Mouse (Mus musculus) heart, postnatal 0 days (tissue): Measurements from ENCODE around the gene Sp7. TPM values are rescaled to one million over a fixed set of nuclear protein-coding genes. Genes with fewer than 3 reads are reported as not detected.
A peak's percentile ranks its signal among the peaks of the same experiment; 100 is the strongest.

Experiments
- ATAC-seq: fragments of 200-750 bp; cut with Nextera tagmentation; 2 replicates; pipeline ENCODE4 v1.8.0; 2017; ENCODE audit warnings: low read depth, moderate number of reproducible peaks, moderate library complexity; ENCODE audit not compliant: insufficient read depth
- DNase-seq: peaks from one replicate; pipeline ENCODE4 v3.0.0-alpha.2; 2016; ENCODE audit warnings: low spot score
- H3K27ac ChIP-seq: fragments of 300-500 bp; sonication (generic); 2 replicates; pipeline ENCODE4 v1.5.1; 2014; ENCODE audit warnings: low read depth, mild to moderate bottlenecking
- H3K27me3 ChIP-seq: fragments of 300-500 bp; sonication (generic); 2 replicates; pipeline ENCODE4 v1.6.1; 2014; ENCODE audit warnings: low read length, mixed read lengths; ENCODE audit not compliant: control insufficient read depth, insufficient read depth
- H3K36me3 ChIP-seq: fragments of 300-500 bp; sonication (generic); replicated peaks from 2 replicates; pipeline ENCODE4 v1.6.1; 2014; ENCODE audit warnings: low read length, mixed read lengths; ENCODE audit not compliant: control insufficient read depth, insufficient read depth
- H3K4me1 ChIP-seq: fragments of 300-500 bp; sonication (generic); 2 replicates; pipeline ENCODE4 v1.6.1; 2014; ENCODE audit warnings: antibody characterized with exemption; ENCODE audit not compliant: control insufficient read depth, insufficient read depth
- H3K4me2 ChIP-seq: fragments of 300-500 bp; sonication (generic); 2 replicates; pipeline ENCODE4 v1.6.1; 2014; ENCODE audit warnings: low read depth, mild to moderate bottlenecking, low read length, moderate library complexity
- H3K4me3 ChIP-seq: fragments of 300-500 bp; sonication (generic); 2 replicates; pipeline ENCODE4 v1.5.1; 2014; ENCODE audit warnings: low read depth, low read length
- H3K9ac ChIP-seq: fragments of 300-500 bp; sonication (generic); replicated peaks from 2 replicates; pipeline ENCODE4 v1.6.1; 2014; ENCODE audit warnings: low read depth, low read length, mixed read lengths
- H3K9me3 ChIP-seq: fragments of 300-500 bp; sonication (generic); replicated peaks from 2 replicates; pipeline ENCODE4 v1.6.1; 2016; ENCODE audit warnings: low read length; ENCODE audit not compliant: control insufficient read depth
- CTCF ChIP-seq: IDR thresholded peaks from 2 replicates; pipeline ENCODE4 v1.5.1; 2016; ENCODE audit warnings: antibody characterized with exemption, control low read depth, low read depth
- EP300 ChIP-seq: IDR thresholded peaks from 2 replicates; pipeline ENCODE4 v1.6.1; 2016; ENCODE audit warnings: antibody characterized with exemption, low read depth
- WGBS: fragments of 180-500 bp; shearing (Covaris S2); extraction: QIAGEN DNeasy Blood & Tissue Kit; methylation state at CpG from one replicate; pipeline ENCODE4 v1.1.7; 2014; 5-methylcytosine and 5-hydroxymethylcytosine counted together
- polyA plus RNA-seq: library from polyadenylated mRNA; unstranded; fragments of >200 nt; fragmentation: Nextera tagmentation; extraction: Ambion mirVana; gene quantifications from 2 replicates; pipeline ENCODE4 v1.2.1, GENCODE M21; 2015
- total RNA-seq: library from RNA; depleted of rRNA; stranded (reverse); fragments of >200 nt; gene quantifications from 2 replicates; pipeline ENCODE4 v1.2.3, GENCODE M21; 2014; ENCODE audit warnings: low replicate concordance

The Sp7 gene
- total and polyA plus RNA-seq, 2 experiments from 2014 or later: not detected

DNA sequence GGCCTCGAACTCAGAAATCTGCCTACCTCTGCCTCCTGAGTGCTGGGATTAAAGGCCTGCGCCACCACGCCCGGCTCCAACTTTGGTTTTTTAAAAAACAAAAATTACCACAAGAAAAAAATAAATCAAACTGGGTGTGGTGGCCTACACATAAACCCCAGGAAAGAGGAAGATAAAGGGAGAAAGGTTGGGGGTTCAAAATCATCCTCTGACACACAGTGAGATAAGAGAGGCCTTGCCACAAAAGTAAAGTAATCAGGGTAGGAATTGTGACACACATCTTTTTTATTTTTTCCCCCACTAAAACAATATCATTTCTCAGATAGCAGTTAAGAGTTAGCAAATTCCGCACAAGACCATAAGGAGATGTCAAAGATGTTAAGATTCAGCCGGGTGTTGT lies 16.7 kb upstream of the Sp7 start:
- no peak for DNase-seq
- ATAC-seq: no peak
- no peak overlapping the region for H3K27ac ChIP-seq
- no peak overlapping the region for H3K4me2 ChIP-seq
- H3K4me1 ChIP-seq: no peaks in the 10 kb centered on the region
- no peaks in the 10 kb centered on the region for H3K9me3 ChIP-seq
- no peaks in the 10 kb centered on the region for H3K27me3 ChIP-seq
- no peaks in the 10 kb centered on the region for H3K36me3 ChIP-seq
- no peak overlapping the region for H3K4me3 ChIP-seq
- H3K9ac ChIP-seq: no peak overlapping the region
- TF ChIP-seq CTCF (no peak), EP300 (no peak)
- 88% methylated on average over 6 of the region's 6 CpGs for WGBS

DNA sequence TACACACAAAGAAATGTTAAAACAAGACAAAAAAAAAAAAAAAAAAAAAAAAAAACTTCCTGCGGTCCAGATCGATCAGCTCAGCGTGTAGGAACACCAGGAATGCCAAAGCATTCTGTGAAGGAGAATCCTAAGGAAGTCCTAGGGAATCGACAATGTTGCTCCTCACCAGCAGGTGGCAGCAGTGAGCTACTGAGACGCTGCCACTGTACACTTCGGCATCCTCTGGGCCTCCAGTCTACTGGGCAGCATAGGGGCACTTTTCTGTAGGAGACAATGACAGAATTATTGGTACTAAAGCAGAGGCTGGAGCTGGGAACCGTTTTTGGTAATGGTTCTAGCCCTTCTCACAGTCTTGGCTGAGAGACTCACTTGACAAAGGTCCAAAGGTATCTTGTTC lies 14.6 kb upstream of the Sp7 start:
- H3K9ac ChIP-seq: no peak overlapping the region
- ATAC-seq (peak; percentile 37; the same call in 1 of the 2 replicates), DNase-seq (peak; percentile 79)
- no peak overlapping the region for H3K27ac ChIP-seq
- no peak overlapping the region for H3K4me2 ChIP-seq
- H3K27me3 ChIP-seq: no peaks in the 10 kb centered on the region
- no peak for TF ChIP-seq EP300
- peak; percentile 97 for TF ChIP-seq CTCF
- WGBS: 4% methylated on average over 7 of the region's 7 CpGs
- H3K36me3 ChIP-seq: no peaks in the 10 kb centered on the region
- no peaks in the 10 kb centered on the region for H3K9me3 ChIP-seq
- no peaks in the 10 kb centered on the region; the same call in 1 of the 2 replicates for H3K4me1 ChIP-seq
- H3K4me3 ChIP-seq: no peak overlapping the region

- no peaks in the 10 kb centered on the region for H3K36me3 ChIP-seq
- no peaks in the 10 kb centered on the region for H3K27me3 ChIP-seq
- WGBS: 9% methylated on average over 10 of the region's 10 CpGs
- DNase-seq (peak; percentile 62), ATAC-seq (peak; percentile 62)
- H3K4me2 ChIP-seq: peak overlapping the region; percentile 98
- H3K9me3 ChIP-seq: no peaks in the 10 kb centered on the region
- H3K4me3 ChIP-seq: peak overlapping the region; percentile 65; the same call in 1 of the 2 replicates
- H3K27ac ChIP-seq: peak overlapping the region; percentile 77
- H3K9ac ChIP-seq: no peak overlapping the region
- no peak for TF ChIP-seq EP300
- no peak for TF ChIP-seq CTCF
- H3K4me1 ChIP-seq: no peaks in the 10 kb centered on the region; the same call in 1 of the 2 replicates
Measured at GRCm38 (mm10) chr15:102377810-102378262, 10.9 kb upstream of the Sp7 start.

DNA sequence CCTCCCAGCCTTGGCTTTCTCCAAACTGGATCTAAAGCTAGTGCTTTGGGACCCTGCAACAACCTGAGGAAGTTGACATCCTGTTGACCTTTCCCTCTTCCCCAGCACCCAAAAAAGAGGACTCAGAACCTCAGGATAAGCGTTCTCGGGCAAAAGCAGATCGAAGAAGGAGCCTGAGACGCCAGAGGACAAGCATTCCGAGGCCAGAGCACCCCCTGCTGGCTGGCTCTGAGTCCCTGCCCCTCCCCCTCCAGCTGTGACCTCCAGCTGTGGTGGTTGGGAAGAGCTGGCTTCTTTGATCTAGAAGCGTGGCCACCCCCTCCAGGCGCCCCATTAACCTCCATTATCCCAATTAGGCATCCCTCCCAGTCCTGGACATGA lies 10.2 kb upstream of the Sp7 start:
- TF ChIP-seq CTCF (peak; percentile 88), EP300 (0 out of 2 replicates have a peak, but pooled peaks have one; percentile 28)
- peak; percentile 91 for DNase-seq
- WGBS: 0% methylated on average over 7 of the region's 7 CpGs
- Histone ChIP-seq H3K4me2 (peak overlapping the region; percentile 98), H3K4me3 (peak overlapping the region; percentile 65), H3K4me1 (no peaks in the 10 kb centered on the region; the same call in 1 of the 2 replicates), H3K27ac (peak overlapping the region; percentile 77), H3K9me3 (no peaks in the 10 kb centered on the region), H3K36me3 (no peaks in the 10 kb centered on the region), H3K27me3 (0 out of 2 replicates have a peak, but pooled peaks cover 1% of the 10 kb centered on the region), H3K9ac (peak overlapping the region; percentile 59)
- ATAC-seq: peak; percentile 86

- Histone ChIP-seq H3K36me3 (no peaks in the 10 kb centered on the region), H3K9me3 (no peaks in the 10 kb centered on the region), H3K27ac (peak overlapping the region; percentile 77), H3K9ac (peak overlapping the region; percentile 59), H3K4me2 (peak overlapping the region; percentile 98), H3K27me3 (0 out of 2 replicates have a peak, but pooled peaks cover 5% of the 10 kb centered on the region), H3K4me1 (no peaks in the 10 kb centered on the region; the same call in 1 of the 2 replicates), H3K4me3 (peak overlapping the region; percentile 65)
- ATAC-seq: peak; percentile 66
- WGBS: 2% methylated on average over 39 of the region's 43 CpGs
- peak; percentile 28 for DNase-seq
- TF ChIP-seq CTCF: no peak
- TF ChIP-seq EP300: no peak
Measured at GRCm38 (mm10) chr15:102376453-102377162, 9.6 kb upstream of the Sp7 start.
